Mouse (Mus musculus): ENCODE measurements around the gene Pla2r1. TPM values are rescaled to one million over a fixed set of nuclear protein-coding genes. Genes with fewer than 3 reads are reported as not detected.

Pla2r1 gene
- polyA plus RNA-seq, 1 experiment from 2014 or later, result 1.0 TPM

GRCm38 (mm10) chr2:60532495-60532894 lies 20.6 kb downstream of the Pla2r1 start:
- DNase-seq (ENCODE audit: low spot score), result no peak
- H3K27me3 ChIP-seq (ENCODE audit: control insufficient read depth, insufficient read depth, low read length), result no peaks in the 10 kb centered on the region
- H3K27ac ChIP-seq (ENCODE audit: low read depth, low read length), result no peak overlapping the region
- H3K4me1 ChIP-seq (replicated peaks; ENCODE audit: control insufficient read depth, insufficient read depth, low read length), result no peaks in the 10 kb centered on the region
- no peak overlapping the region for H3K4me3 ChIP-seq (ENCODE audit: low read depth, low read length)
- no peak for ATAC-seq (replicated peaks; ENCODE audit: low FRiP score)
- no peaks in the 10 kb centered on the region for H3K9me3 ChIP-seq (ENCODE audit: control insufficient read depth, low read length)
- H3K9ac ChIP-seq (ENCODE audit: low read length), result no peak overlapping the region
- WGBS, result 71% methylated on average over 5 of the region's 5 CpGs
- H3K4me2 ChIP-seq (ENCODE audit: low read depth, low read length, severe bottlenecking), result no peak overlapping the region
- H3K36me3 ChIP-seq (ENCODE audit: control insufficient read depth, insufficient read depth, low read length), result no peaks in the 10 kb centered on the region

GRCm38 (mm10) chr2:60515817-60516216 lies 37.3 kb downstream of the Pla2r1 start:
- DNase-seq (ENCODE audit: low spot score), result no peak
- H3K36me3 ChIP-seq (ENCODE audit: control insufficient read depth, insufficient read depth, low read length), result no peaks in the 10 kb centered on the region
- no peak overlapping the region for H3K9ac ChIP-seq (ENCODE audit: low read length)
- no peak overlapping the region for H3K4me3 ChIP-seq (ENCODE audit: low read depth, low read length)
- no peaks in the 10 kb centered on the region for H3K9me3 ChIP-seq (ENCODE audit: control insufficient read depth, low read length)
- H3K27ac ChIP-seq (ENCODE audit: low read depth, low read length), result no peak overlapping the region
- ATAC-seq (replicated peaks; ENCODE audit: low FRiP score), result no peak
- no peaks in the 10 kb centered on the region for H3K27me3 ChIP-seq (ENCODE audit: control insufficient read depth, insufficient read depth, low read length)
- H3K4me1 ChIP-seq (replicated peaks; ENCODE audit: control insufficient read depth, insufficient read depth, low read length), result no peaks in the 10 kb centered on the region
- H3K4me2 ChIP-seq (ENCODE audit: low read depth, low read length, severe bottlenecking), result no peak overlapping the region
- WGBS, result 66% methylated on average over 8 of the region's 8 CpGs

- DNase-seq (ENCODE audit: low spot score) (no peak), ATAC-seq (replicated peaks; ENCODE audit: low FRiP score) (no peak)
- Histone ChIP-seq H3K9ac (ENCODE audit: low read length) (no peak overlapping the region), H3K9me3 (ENCODE audit: control insufficient read depth, low read length) (no peaks in the 10 kb centered on the region), H3K4me1 (replicated peaks; ENCODE audit: control insufficient read depth, insufficient read depth, low read length) (no peaks in the 10 kb centered on the region), H3K4me2 (ENCODE audit: low read depth, low read length, severe bottlenecking) (no peak overlapping the region), H3K4me3 (ENCODE audit: low read depth, low read length) (no peak overlapping the region), H3K36me3 (ENCODE audit: control insufficient read depth, insufficient read depth, low read length) (no peaks in the 10 kb centered on the region), H3K27me3 (ENCODE audit: control insufficient read depth, insufficient read depth, low read length) (no peaks in the 10 kb centered on the region), H3K27ac (ENCODE audit: low read depth, low read length) (no peak overlapping the region)
- 72% methylated on average over 4 of the region's 4 CpGs for WGBS
Measured at GRCm38 (mm10) chr2:60514863-60515262, 38.2 kb downstream of the Pla2r1 start.

- DNase-seq (ENCODE audit: low spot score) (no peak), ATAC-seq (replicated peaks; ENCODE audit: low FRiP score) (no peak)
- Histone ChIP-seq H3K4me2 (ENCODE audit: low read depth, low read length, severe bottlenecking) (no peak overlapping the region), H3K36me3 (ENCODE audit: control insufficient read depth, insufficient read depth, low read length) (no peaks in the 10 kb centered on the region), H3K27ac (ENCODE audit: low read depth, low read length) (no peak overlapping the region), H3K9me3 (ENCODE audit: control insufficient read depth, low read length) (no peaks in the 10 kb centered on the region), H3K9ac (ENCODE audit: low read length) (no peak overlapping the region), H3K27me3 (ENCODE audit: control insufficient read depth, insufficient read depth, low read length) (no peaks in the 10 kb centered on the region), H3K4me3 (ENCODE audit: low read depth, low read length) (no peak overlapping the region), H3K4me1 (replicated peaks; ENCODE audit: control insufficient read depth, insufficient read depth, low read length) (no peaks in the 10 kb centered on the region)
- WGBS, result 76% methylated on average over 1 of the region's 1 CpGs
Measured at GRCm38 (mm10) chr2:60510718-60511117, 42.4 kb downstream of the Pla2r1 start.

- Histone ChIP-seq H3K9me3 (ENCODE audit: control insufficient read depth, low read length) (no peaks in the 10 kb centered on the region), H3K4me3 (ENCODE audit: low read depth, low read length) (no peak overlapping the region), H3K9ac (ENCODE audit: low read length) (no peak overlapping the region), H3K27me3 (ENCODE audit: control insufficient read depth, insufficient read depth, low read length) (no peaks in the 10 kb centered on the region), H3K4me1 (replicated peaks; ENCODE audit: control insufficient read depth, insufficient read depth, low read length) (no peaks in the 10 kb centered on the region), H3K27ac (ENCODE audit: low read depth, low read length) (no peak overlapping the region), H3K36me3 (ENCODE audit: control insufficient read depth, insufficient read depth, low read length) (no peaks in the 10 kb centered on the region), H3K4me2 (ENCODE audit: low read depth, low read length, severe bottlenecking) (no peak overlapping the region)
- DNase-seq (ENCODE audit: low spot score), result no peak
- no peak for ATAC-seq (replicated peaks; ENCODE audit: low FRiP score)
- WGBS, result 63% methylated on average over 2 of the region's 2 CpGs
Measured at GRCm38 (mm10) chr2:60505145-60505544, 48.0 kb downstream of the Pla2r1 start.

GRCm38 (mm10) chr2:60504718-60505117 lies 48.4 kb downstream of the Pla2r1 start:
- Histone ChIP-seq H3K9me3 (ENCODE audit: control insufficient read depth, low read length) (no peaks in the 10 kb centered on the region), H3K4me3 (ENCODE audit: low read depth, low read length) (no peak overlapping the region), H3K27ac (ENCODE audit: low read depth, low read length) (no peak overlapping the region), H3K36me3 (ENCODE audit: control insufficient read depth, insufficient read depth, low read length) (no peaks in the 10 kb centered on the region), H3K4me1 (replicated peaks; ENCODE audit: control insufficient read depth, insufficient read depth, low read length) (no peaks in the 10 kb centered on the region), H3K9ac (ENCODE audit: low read length) (no peak overlapping the region), H3K4me2 (ENCODE audit: low read depth, low read length, severe bottlenecking) (no peak overlapping the region), H3K27me3 (ENCODE audit: control insufficient read depth, insufficient read depth, low read length) (no peaks in the 10 kb centered on the region)
- 72% methylated on average over 2 of the region's 2 CpGs for WGBS
- ATAC-seq (replicated peaks; ENCODE audit: low FRiP score), result no peak
- DNase-seq (ENCODE audit: low spot score), result no peak

GRCm38 (mm10) chr2:60503991-60504390 lies 49.1 kb downstream of the Pla2r1 start:
- 85% methylated on average over 4 of the region's 4 CpGs for WGBS
- no peak for DNase-seq (ENCODE audit: low spot score)
- Histone ChIP-seq H3K9me3 (ENCODE audit: control insufficient read depth, low read length) (no peaks in the 10 kb centered on the region), H3K4me2 (ENCODE audit: low read depth, low read length, severe bottlenecking) (no peak overlapping the region), H3K9ac (ENCODE audit: low read length) (no peak overlapping the region), H3K4me1 (replicated peaks; ENCODE audit: control insufficient read depth, insufficient read depth, low read length) (no peaks in the 10 kb centered on the region), H3K27ac (ENCODE audit: low read depth, low read length) (no peak overlapping the region), H3K36me3 (ENCODE audit: control insufficient read depth, insufficient read depth, low read length) (no peaks in the 10 kb centered on the region), H3K27me3 (ENCODE audit: control insufficient read depth, insufficient read depth, low read length) (no peaks in the 10 kb centered on the region), H3K4me3 (ENCODE audit: low read depth, low read length) (no peak overlapping the region)
- ATAC-seq (replicated peaks; ENCODE audit: low FRiP score), result no peak

GRCm38 (mm10) chr2:60500583-60501116 lies 52.5 kb downstream of the Pla2r1 start:
- H3K9ac ChIP-seq (ENCODE audit: low read length), result no peak overlapping the region
- H3K9me3 ChIP-seq (ENCODE audit: control insufficient read depth, low read length), result no peaks in the 10 kb centered on the region
- H3K4me3 ChIP-seq (ENCODE audit: low read depth, low read length), result no peak overlapping the region
- H3K27me3 ChIP-seq (ENCODE audit: control insufficient read depth, insufficient read depth, low read length), result no peaks in the 10 kb centered on the region
- H3K27ac ChIP-seq (ENCODE audit: low read depth, low read length), result no peak overlapping the region
- no peaks in the 10 kb centered on the region for H3K4me1 ChIP-seq (replicated peaks; ENCODE audit: control insufficient read depth, insufficient read depth, low read length)
- no peaks in the 10 kb centered on the region for H3K36me3 ChIP-seq (ENCODE audit: control insufficient read depth, insufficient read depth, low read length)
- 96% methylated on average over 1 of the region's 1 CpGs for WGBS
- H3K4me2 ChIP-seq (ENCODE audit: low read depth, low read length, severe bottlenecking), result no peak overlapping the region
- ATAC-seq (replicated peaks; ENCODE audit: low FRiP score), result no peak
- DNase-seq (ENCODE audit: low spot score), result no peak

- Histone ChIP-seq H3K4me1 (replicated peaks; ENCODE audit: control insufficient read depth, insufficient read depth, low read length) (no peaks in the 10 kb centered on the region), H3K9me3 (ENCODE audit: control insufficient read depth, low read length) (no peaks in the 10 kb centered on the region), H3K4me2 (ENCODE audit: low read depth, low read length, severe bottlenecking) (no peak overlapping the region), H3K9ac (ENCODE audit: low read length) (no peak overlapping the region), H3K36me3 (ENCODE audit: control insufficient read depth, insufficient read depth, low read length) (no peaks in the 10 kb centered on the region), H3K27me3 (ENCODE audit: control insufficient read depth, insufficient read depth, low read length) (no peaks in the 10 kb centered on the region), H3K27ac (ENCODE audit: low read depth, low read length) (no peak overlapping the region), H3K4me3 (ENCODE audit: low read depth, low read length) (no peak overlapping the region)
- ATAC-seq (replicated peaks; ENCODE audit: low FRiP score), result no peak
- 89% methylated on average over 7 of the region's 7 CpGs for WGBS
- DNase-seq (ENCODE audit: low spot score), result no peak
Measured at GRCm38 (mm10) chr2:60479906-60480305, 73.2 kb downstream of the Pla2r1 start.

All from forebrain, embryonic 11.5 days (tissue).